Mouse (Mus musculus): Measurements from ENCODE around the gene Trip12.
A peak's percentile ranks its signal among the peaks of the same experiment; 100 is the strongest.

Trip12 gene

GRCm38 (mm10) chr1:84795335-84795734, 45.0 kb downstream of the Trip12 start:
- DNase-seq (ENCODE audit: extremely low spot score), result no peak

- DNase-seq (ENCODE audit: extremely low spot score), result no peak
Measured at GRCm38 (mm10) chr1:84791393-84791792, 48.9 kb downstream of the Trip12 start.

GRCm38 (mm10) chr1:84780630-84781029, 59.7 kb downstream of the Trip12 start:
- no peak for DNase-seq (ENCODE audit: extremely low spot score)

GRCm38 (mm10) chr1:84777455-84777854, 62.9 kb downstream of the Trip12 start:
- no peak for DNase-seq (ENCODE audit: extremely low spot score)

- no peak for DNase-seq (ENCODE audit: extremely low spot score)
Measured at GRCm38 (mm10) chr1:84758843-84759242, 81.5 kb downstream of the Trip12 start.

- DNase-seq (ENCODE audit: extremely low spot score), result no peak
Measured at GRCm38 (mm10) chr1:84742156-84742555, 98.2 kb downstream of the Trip12 start.

- no peak for DNase-seq (ENCODE audit: extremely low spot score)
Measured at GRCm38 (mm10) chr1:84740080-84740479, 100.2 kb downstream of the Trip12 start.

GRCm38 (mm10) chr1:84737097-84737496, 103.2 kb downstream of the Trip12 start:
- DNase-seq (ENCODE audit: extremely low spot score), result no peak

- DNase-seq (ENCODE audit: extremely low spot score), result peak; percentile 17
Measured at GRCm38 (mm10) chr1:84733799-84734198, 106.5 kb downstream of the Trip12 start.

GRCm38 (mm10) chr1:84731763-84732162, 108.6 kb downstream of the Trip12 start:
- no peak for DNase-seq (ENCODE audit: extremely low spot score)

GRCm38 (mm10) chr1:84722841-84723240, 117.5 kb downstream of the Trip12 start:
- no peak for DNase-seq (ENCODE audit: extremely low spot score)

- DNase-seq (ENCODE audit: extremely low spot score), result no peak
Measured at GRCm38 (mm10) chr1:84722371-84722770, 117.9 kb downstream of the Trip12 start.

- DNase-seq (ENCODE audit: extremely low spot score), result no peak
Measured at GRCm38 (mm10) chr1:84721942-84722341, 118.4 kb downstream of the Trip12 start.

GRCm38 (mm10) chr1:84709810-84710785, 130.2 kb downstream of the Trip12 start:
- no peak for DNase-seq (ENCODE audit: extremely low spot score)

- DNase-seq (ENCODE audit: extremely low spot score), result no peak
Measured at GRCm38 (mm10) chr1:84709406-84709805, 130.9 kb downstream of the Trip12 start.

- no peak for DNase-seq (ENCODE audit: extremely low spot score)
Measured at GRCm38 (mm10) chr1:84700254-84700653, 140.1 kb downstream of the Trip12 start.

GRCm38 (mm10) chr1:84697136-84697535, 143.2 kb downstream of the Trip12 start:
- peak; percentile 47 for DNase-seq (ENCODE audit: extremely low spot score)

GRCm38 (mm10) chr1:84695517-84696411, 144.6 kb downstream of the Trip12 start, which contains the start of gene Dner:
TSS of gene Dner (minus strand) at chr1:84696221.
- peak; percentile 87 for DNase-seq (ENCODE audit: extremely low spot score)

GRCm38 (mm10) chr1:84694688-84695474, 145.4 kb downstream of the Trip12 start:
- peak; percentile 22 for DNase-seq (ENCODE audit: extremely low spot score)

- DNase-seq (ENCODE audit: extremely low spot score), result no peak
Measured at GRCm38 (mm10) chr1:84677910-84678309, 162.4 kb downstream of the Trip12 start.

Data from embryo, embryonic 9.5 days (tissue).